Mouse (Mus musculus) erythroblast, embryonic 14.5 days (primary cell): ENCODE measurements around the gene Flt1. TPM values are rescaled to one million over a fixed set of nuclear protein-coding genes. Genes with fewer than 3 reads are reported as not detected.

Experiments used
- H3K27me3 ChIP-seq: 2 replicates; pipeline ENCODE4 v1.6.1; 2012; ENCODE audit warnings: inconsistent platforms; ENCODE audit not compliant: control insufficient read depth
- H3K36me3 ChIP-seq: 2 replicates; pipeline ENCODE4 v1.6.1; 2012; ENCODE audit warnings: mild to moderate bottlenecking, inconsistent platforms; ENCODE audit not compliant: control insufficient read depth
- H3K4me1 ChIP-seq: 2 replicates; pipeline ENCODE4 v1.6.1; 2012; ENCODE audit warnings: inconsistent platforms; ENCODE audit not compliant: control insufficient read depth
- H3K4me3 ChIP-seq: replicated peaks from 2 replicates; pipeline ENCODE3; 2012; ENCODE audit warnings: moderate library complexity, mild to moderate bottlenecking, inconsistent platforms
- H3K9me3 ChIP-seq: 2 replicates; pipeline ENCODE4 v1.6.1; 2012; ENCODE audit warnings: low read length, inconsistent platforms, mixed read lengths; ENCODE audit not compliant: control insufficient read depth
- GATA1 ChIP-seq: IDR thresholded peaks from 2 replicates; pipeline ENCODE4 v1.6.1; 2012; ENCODE audit warnings: low read length, inconsistent platforms, mixed read lengths
- TAL1 ChIP-seq: IDR thresholded peaks from 3 replicates; pipeline ENCODE4 v1.6.1; 2012; ENCODE audit warnings: low read length, inconsistent platforms, mixed read lengths
- polyA plus RNA-seq: library from polyadenylated mRNA; stranded (reverse); fragments of >175 nt; gene quantifications from 2 replicates; pipeline ENCODE4 v1.2.3, GENCODE M21; 2012

Gene Flt1
- polyA plus RNA-seq: 0.03 TPM in 1 of 2 replicates, not detected in the other

DNA sequence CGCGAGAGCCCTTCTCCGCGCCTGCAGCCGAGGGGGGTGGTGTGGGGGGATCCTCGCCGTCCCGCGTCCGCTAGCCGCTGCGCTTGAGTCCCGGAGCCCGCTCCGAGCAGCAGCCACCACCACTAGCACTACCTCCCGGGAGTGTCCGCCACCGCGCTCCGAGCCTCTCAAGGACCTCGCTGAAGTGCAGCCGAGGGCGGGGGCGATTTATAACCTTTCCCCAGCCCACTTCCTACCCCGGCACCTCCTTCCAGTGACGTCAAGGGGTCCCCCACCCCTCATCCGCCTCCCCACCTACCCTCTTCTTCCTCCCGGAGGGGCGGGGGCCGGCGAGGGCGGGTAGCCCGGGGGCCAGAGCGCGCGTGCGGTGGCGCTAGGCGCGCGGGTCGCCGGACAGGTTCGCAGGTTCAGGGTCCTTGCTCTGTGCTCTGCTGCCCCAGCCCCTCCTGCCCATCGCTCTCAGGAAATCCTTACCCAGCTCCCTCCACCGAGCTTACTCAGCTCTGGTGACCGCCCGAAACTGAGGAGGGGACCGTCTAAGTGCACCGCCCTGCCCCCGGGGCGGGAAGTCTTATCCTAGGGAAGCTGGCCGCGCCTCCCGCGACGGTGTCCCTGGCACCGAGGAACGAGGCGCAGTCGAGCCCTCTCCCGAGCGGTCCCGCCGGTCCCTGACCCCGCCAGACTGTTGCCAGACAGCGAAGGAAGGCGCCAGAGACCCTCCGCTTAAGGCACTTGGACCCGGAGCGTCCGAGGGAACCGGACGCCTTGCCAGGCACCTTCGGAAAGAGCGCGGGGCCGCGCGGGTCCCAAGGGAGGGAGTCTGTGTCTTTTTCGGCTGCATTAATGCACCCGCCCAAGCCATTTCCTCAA, at the start of gene Flt1:
Flt1 (minus strand) TSS at position 181 of the 870 bp plus-strand sequence.
- Histone ChIP-seq H3K4me3 (peak within 1 kb of the TSS; percentile 18), H3K4me1 (no peaks in the 10 kb centered on the region), H3K36me3 (no peaks in the 10 kb centered on the region), H3K9me3 (no peaks in the 10 kb centered on the region), H3K27me3 (peaks cover 83% of the 10 kb centered on the region)
- no peak for TF ChIP-seq GATA1

DNA sequence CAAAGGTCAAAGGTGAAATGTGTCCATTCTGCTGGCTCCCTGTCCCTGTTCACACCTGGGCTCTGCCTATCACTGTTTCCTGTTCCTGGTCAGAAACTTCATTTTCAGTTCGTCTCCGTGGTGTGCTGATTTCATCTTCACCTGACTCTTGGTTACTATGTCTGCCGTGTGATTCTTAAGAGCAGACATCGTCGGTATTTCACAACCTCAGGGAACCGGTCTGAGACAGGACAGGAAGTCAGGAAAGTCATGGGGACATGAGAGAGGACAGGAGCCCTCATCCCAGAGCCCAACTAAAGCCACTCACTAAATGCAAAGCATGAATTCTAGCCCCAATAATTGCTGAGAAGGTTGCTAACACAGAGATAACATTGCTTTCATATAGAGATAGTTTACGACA, 49.4 kb upstream of the Flt1 start:
- H3K4me3 ChIP-seq: no peak overlapping the region
- peaks cover 8% of the 10 kb centered on the region for H3K9me3 ChIP-seq
- no peaks in the 10 kb centered on the region for H3K36me3 ChIP-seq
- H3K4me1 ChIP-seq: no peaks in the 10 kb centered on the region
- TF ChIP-seq TAL1 (no peak), GATA1 (no peak)
- no peaks in the 10 kb centered on the region for H3K27me3 ChIP-seq

DNA sequence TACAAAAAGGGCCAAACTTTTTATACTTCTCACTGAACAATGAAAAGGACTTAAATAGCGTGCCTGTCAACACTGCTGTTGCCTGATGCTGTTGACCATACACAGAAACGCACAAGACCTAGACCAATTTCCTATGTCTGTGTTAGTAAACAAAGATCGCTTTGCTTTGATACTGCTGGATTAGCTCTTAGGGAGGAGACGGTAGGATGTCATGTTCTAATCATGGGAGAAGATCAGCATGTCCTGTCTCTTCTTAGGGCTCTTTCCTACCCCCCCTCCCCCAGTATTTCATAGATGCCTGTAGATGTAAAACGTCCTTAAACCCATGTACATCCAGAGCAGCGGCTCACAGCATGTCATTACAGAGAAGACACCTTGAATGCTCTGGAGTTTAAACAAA, 44.1 kb upstream of the Flt1 start:
- Histone ChIP-seq H3K4me1 (no peaks in the 10 kb centered on the region), H3K27me3 (no peaks in the 10 kb centered on the region), H3K4me3 (no peak overlapping the region), H3K36me3 (no peaks in the 10 kb centered on the region), H3K9me3 (peaks cover 8% of the 10 kb centered on the region)
- TF ChIP-seq TAL1: no peak
- no peak for TF ChIP-seq GATA1

DNA sequence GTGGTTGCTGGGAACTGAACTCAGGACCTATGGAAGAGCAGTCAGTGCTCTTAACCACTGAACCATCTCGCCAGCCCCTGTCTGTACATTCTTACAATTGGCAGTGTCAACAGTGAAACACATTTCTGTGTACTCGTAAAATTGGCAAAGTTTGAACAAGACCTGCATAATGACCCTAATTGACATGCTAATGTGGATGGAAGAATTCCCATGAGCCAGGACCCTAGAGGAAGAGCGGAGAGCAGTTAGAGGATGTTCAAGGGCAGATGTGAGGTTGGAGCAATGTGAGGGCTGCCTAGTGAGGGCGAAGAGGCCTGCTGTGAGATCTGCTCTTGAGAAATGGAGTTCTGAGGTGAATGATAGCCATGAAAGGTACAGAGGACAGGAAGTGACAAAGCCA, 38.2 kb upstream of the Flt1 start:
- no peaks in the 10 kb centered on the region for H3K36me3 ChIP-seq
- H3K4me1 ChIP-seq: no peaks in the 10 kb centered on the region
- TF ChIP-seq GATA1 (no peak), TAL1 (no peak)
- no peaks in the 10 kb centered on the region for H3K9me3 ChIP-seq
- H3K27me3 ChIP-seq: no peaks in the 10 kb centered on the region
- no peak overlapping the region for H3K4me3 ChIP-seq

DNA sequence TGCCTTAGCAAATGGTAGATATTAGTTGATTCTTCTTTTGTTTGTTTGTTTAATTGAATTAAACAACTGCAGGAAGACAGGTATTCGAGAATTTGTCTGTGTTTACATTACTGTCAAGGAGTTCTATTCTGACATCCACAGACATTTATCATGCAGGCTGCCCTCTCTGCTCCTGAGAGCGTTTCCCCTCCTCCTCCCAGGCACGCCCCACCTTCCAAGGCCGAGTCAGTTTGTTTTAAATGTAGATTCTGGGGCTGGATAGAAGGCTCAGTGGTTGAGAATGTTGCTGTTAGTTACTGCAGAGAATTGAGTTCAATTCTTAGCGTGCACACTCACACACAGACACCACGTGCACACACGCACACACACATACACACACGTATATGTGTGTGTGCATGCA, 36.2 kb upstream of the Flt1 start:
- Histone ChIP-seq H3K9me3 (no peaks in the 10 kb centered on the region), H3K27me3 (no peaks in the 10 kb centered on the region), H3K4me3 (no peak overlapping the region), H3K36me3 (no peaks in the 10 kb centered on the region), H3K4me1 (peaks cover 7% of the 10 kb centered on the region)
- TF ChIP-seq GATA1: no peak
- no peak for TF ChIP-seq TAL1

DNA sequence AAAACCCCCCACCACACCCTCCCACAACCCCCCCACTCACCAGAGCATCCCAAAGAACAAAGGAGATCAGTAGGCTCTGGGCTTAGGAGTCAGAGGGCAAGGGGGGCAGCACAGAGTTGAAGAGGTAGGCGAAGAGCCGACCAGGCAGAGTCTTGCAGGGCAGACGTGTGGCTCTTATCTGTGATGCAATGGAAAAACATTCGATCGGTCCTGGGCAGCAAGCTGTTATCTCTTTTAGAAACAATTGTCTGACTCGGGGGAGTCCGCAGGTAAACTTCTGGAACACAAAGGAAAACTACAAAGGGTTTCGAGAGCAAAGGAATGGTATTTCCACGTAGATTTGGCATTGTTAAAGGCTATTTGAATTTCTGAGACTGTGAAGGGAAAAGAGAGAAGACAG, 35.5 kb upstream of the Flt1 start:
- TF ChIP-seq TAL1 (no peak), GATA1 (no peak)
- Histone ChIP-seq H3K4me1 (peaks cover 7% of the 10 kb centered on the region), H3K36me3 (no peaks in the 10 kb centered on the region), H3K27me3 (no peaks in the 10 kb centered on the region), H3K9me3 (no peaks in the 10 kb centered on the region), H3K4me3 (no peak overlapping the region)

DNA sequence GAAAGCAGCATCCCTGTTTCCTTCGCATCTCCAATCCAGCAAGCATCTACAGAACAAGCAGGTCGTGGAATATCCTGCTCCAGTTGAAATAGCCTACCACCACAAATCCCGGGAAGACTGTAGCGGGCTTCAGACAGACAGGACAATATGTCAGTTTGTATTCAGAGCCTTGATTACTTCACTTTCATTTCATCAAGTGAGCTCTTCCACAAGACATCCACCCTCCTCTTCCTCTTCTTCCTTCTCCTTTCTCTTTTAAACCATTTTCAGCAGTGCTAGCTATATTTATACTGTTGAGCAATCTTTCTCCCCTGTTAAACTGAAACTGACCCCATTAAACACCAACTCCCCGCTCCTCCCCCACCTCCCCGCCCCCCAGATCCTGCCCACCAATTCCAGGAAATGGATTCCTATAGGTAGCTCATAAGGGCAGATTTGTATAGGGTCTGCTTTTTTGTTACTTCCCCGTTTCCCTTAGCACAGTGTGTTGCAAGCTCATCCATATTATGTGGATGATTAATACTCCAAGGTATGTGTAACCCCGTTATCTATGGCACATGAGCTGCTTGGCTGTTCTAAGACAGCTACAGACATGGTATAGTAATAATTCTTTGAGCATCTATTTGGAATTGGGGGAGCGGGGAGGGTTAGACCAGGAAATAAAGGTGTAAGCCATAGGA, 33.0 kb upstream of the Flt1 start:
- H3K27me3 ChIP-seq: peaks cover 4% of the 10 kb centered on the region
- TF ChIP-seq TAL1: no peak
- TF ChIP-seq GATA1: no peak
- no peak overlapping the region for H3K4me3 ChIP-seq
- peaks cover 4% of the 10 kb centered on the region for H3K9me3 ChIP-seq
- no peaks in the 10 kb centered on the region for H3K36me3 ChIP-seq
- peaks cover 7% of the 10 kb centered on the region for H3K4me1 ChIP-seq

DNA sequence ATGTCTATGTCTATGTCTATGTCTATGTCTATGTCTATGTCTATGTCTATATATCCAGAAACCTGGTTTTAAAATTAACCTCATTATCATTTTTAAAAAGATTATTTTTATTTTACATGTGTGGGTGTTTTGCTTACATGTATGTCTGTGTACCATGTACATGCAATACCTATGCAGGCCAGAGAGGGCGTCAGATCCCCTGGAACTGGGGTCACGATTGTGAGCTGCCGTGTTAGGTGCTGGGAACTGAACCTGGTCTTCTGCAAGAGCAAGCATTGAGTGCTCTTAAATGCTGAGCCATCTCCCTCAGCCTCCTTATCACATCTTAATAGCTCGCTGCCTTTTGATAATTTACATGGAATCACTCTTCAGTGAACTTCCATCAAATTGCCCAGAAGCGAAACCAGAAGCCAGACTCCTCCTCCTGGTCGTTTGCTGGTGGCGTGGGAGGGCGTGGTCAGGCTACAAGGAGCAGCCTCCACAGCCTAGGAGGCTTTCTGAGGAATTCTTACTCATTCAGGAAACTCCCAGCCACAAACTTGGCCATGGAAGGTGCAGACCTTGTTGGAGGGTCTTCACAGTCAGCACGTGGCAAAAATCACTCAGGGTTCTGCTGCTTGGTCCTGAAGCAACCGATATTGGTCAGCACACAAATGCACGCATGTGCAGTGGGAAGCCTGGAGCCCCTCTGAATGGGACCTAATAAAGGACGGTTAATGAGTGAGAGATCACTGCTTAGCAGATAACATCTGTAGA, 32.2 kb upstream of the Flt1 start:
- H3K9me3 ChIP-seq: peaks cover 4% of the 10 kb centered on the region
- H3K27me3 ChIP-seq: peaks cover 12% of the 10 kb centered on the region
- H3K4me1 ChIP-seq: peaks cover 7% of the 10 kb centered on the region
- H3K36me3 ChIP-seq: no peaks in the 10 kb centered on the region
- TF ChIP-seq TAL1 (no peak), GATA1 (no peak)
- H3K4me3 ChIP-seq: peak overlapping the region; percentile 25

DNA sequence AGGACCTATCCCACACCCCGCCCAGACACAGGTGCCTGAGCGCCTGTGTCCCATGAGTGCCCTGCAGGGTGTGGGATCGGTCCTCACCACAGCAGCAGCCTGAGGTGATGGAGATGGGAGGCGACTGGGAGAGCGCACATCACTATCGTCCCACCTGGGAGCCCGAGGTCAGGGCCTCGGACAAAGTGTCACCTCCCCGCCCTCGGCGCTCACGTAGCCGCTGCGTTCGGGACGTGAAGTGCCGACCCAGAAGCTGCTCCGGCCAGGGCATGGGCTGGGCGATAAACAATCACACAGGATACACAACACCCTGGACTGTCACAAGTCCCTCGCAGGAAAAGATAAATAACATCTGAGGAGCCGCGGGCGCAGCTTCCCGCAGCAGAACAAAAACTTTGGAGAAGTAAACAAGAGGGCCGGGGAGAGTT, 27.1 kb upstream of the Flt1 start:
- peaks cover 4% of the 10 kb centered on the region for H3K9me3 ChIP-seq
- no peak for TF ChIP-seq GATA1
- TF ChIP-seq TAL1: no peak
- H3K4me1 ChIP-seq: peaks cover 1% of the 10 kb centered on the region; the same call in 1 of the 2 replicates
- H3K27me3 ChIP-seq: peaks cover 55% of the 10 kb centered on the region
- no peak overlapping the region for H3K4me3 ChIP-seq
- H3K36me3 ChIP-seq: no peaks in the 10 kb centered on the region
